Mouse (Mus musculus) G1E (cell line): ENCODE measurements around the gene Bcas2.

Source experiments
- CTCF ChIP-seq: IDR thresholded peaks from 2 replicates; pipeline ENCODE4 v1.5.1; 2012; ENCODE audit warnings: low read depth, low read length, inconsistent platforms, mixed read lengths
- GATA1 ChIP-seq: IDR thresholded peaks from 2 replicates; pipeline ENCODE4 v1.6.1; 2012; ENCODE audit warnings: borderline replicate concordance, low read length, inconsistent platforms, mixed read lengths
- GATA2 ChIP-seq: IDR thresholded peaks from 2 replicates; pipeline ENCODE4 v1.6.1; 2012; ENCODE audit warnings: low read depth, low read length, inconsistent platforms, borderline replicate concordance

DNA sequence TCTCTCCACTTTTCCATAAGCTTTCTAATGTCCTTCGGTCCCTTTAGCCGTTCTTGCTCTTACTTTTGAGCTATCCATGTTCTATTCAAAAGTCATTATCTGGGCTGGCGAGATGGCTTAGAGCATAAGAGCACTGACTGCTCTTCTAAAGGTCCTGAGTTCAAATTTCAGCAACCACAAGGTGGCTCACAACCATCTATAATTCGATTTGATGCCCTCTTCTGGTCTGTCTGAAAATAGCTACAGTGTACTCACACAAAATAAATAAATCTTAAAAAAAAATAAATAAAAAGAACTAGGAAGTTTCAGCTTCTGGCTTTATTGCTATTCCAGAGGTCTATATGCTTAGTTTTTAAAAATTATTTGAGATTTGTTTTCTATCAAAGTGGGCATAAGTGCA is 23.7 kb upstream of the Bcas2 start:
- no peak for TF ChIP-seq CTCF
- no peak for TF ChIP-seq GATA2
- no peak for TF ChIP-seq GATA1
